Mouse (Mus musculus): ENCODE measurements around the gene Gm12185. TPM values are rescaled to one million over a fixed set of nuclear protein-coding genes. Genes with fewer than 3 reads are reported as not detected.
"Not testable (repeated sequence)": the region's sequence is repeated elsewhere in the genome, so short reads cannot be mapped to it uniquely, and the experiment has no call there.

The Gm12185 gene
- polyA plus RNA-seq, 1 experiment from 2014 or later = not detected

- not testable (repeated sequence) for H3K36me3 ChIP-seq (ENCODE audit: control insufficient read depth, insufficient read depth, low read length); H3K4me1 ChIP-seq (ENCODE audit: control insufficient read depth, insufficient read depth, low read length); H3K4me3 ChIP-seq (replicated peaks; ENCODE audit: low read length); H3K9me3 ChIP-seq (replicated peaks; ENCODE audit: control insufficient read depth, low read length); H3K27ac ChIP-seq (ENCODE audit: low read length); ATAC-seq (ENCODE audit: insufficient read depth, low FRiP score); H3K27me3 ChIP-seq (ENCODE audit: control insufficient read depth, insufficient read depth, low read length); H3K9ac ChIP-seq (ENCODE audit: low read length); H3K4me2 ChIP-seq (ENCODE audit: low read depth, low read length)
- WGBS = 73% methylated on average over 6 of the region's 6 CpGs
Measured at GRCm38 (mm10) chr11:48900654-48901566, 91.1 kb downstream of the Gm12185 start.

DNA sequence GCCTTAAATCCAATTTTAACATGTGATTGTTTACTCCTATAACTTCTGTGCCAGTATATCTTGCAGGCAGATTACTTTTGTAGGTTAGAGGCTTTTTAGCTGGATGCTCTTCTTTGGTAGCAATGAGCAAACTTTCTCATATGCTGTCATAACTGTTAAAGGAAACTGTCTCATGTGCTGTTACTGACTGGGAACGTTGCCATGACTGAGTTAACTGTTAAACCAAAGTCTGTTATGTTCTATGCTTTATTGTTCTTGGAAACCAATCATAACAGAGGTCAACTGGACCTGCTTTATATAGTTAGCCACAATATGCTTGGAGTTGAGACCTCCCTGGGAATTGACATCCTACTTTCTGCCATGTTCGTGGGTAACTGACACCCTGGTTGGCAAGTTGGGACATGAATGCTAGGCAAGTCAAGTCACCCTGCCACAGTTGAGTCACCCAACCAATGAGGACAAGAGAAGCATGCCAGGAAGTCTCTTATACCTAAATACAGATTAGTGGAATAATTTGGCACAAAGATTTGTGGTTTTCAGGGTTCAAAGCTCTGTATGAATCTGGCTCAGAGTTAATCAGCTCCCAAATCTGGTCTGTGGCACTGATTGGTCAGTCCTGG is 93.1 kb downstream of the Gm12185 start:
- ATAC-seq (ENCODE audit: insufficient read depth, low FRiP score) = no peak
- Histone ChIP-seq H3K36me3 (ENCODE audit: control insufficient read depth, insufficient read depth, low read length) (no peaks in the 10 kb centered on the region), H3K4me1 (ENCODE audit: control insufficient read depth, insufficient read depth, low read length) (no peaks in the 10 kb centered on the region), H3K27me3 (ENCODE audit: control insufficient read depth, insufficient read depth, low read length) (no peaks in the 10 kb centered on the region), H3K4me2 (ENCODE audit: low read depth, low read length) (no peak overlapping the region), H3K27ac (ENCODE audit: low read length) (no peak overlapping the region), H3K9ac (ENCODE audit: low read length) (no peak overlapping the region), H3K4me3 (replicated peaks; ENCODE audit: low read length) (no peak overlapping the region), H3K9me3 (replicated peaks; ENCODE audit: control insufficient read depth, low read length) (no peaks in the 10 kb centered on the region)
- WGBS = 66% methylated on average over 2 of the region's 2 CpGs

DNA sequence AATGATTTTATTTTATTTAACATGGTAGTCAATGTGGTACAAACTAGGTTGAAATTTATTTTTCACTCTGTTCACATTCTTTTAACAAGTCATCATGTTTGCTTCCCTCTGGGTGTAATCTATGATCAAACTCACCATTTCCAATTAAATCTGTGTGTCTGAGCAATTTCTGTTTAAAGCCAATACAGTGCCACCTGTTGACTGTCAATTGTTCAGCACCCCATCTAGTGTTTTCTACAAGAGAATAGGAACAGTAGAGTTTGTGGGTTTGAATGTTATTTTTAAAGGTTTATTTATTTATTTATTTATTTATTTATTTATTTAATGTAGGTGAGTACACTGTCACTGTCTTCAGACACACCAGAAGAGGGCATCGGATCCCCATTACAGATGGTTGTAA is 115.3 kb downstream of the Gm12185 start:
- Histone ChIP-seq H3K27ac (ENCODE audit: low read length) (no peak overlapping the region), H3K36me3 (ENCODE audit: control insufficient read depth, insufficient read depth, low read length) (no peaks in the 10 kb centered on the region), H3K9ac (ENCODE audit: low read length) (no peak overlapping the region), H3K4me2 (ENCODE audit: low read depth, low read length) (no peak overlapping the region), H3K4me3 (replicated peaks; ENCODE audit: low read length) (no peak overlapping the region), H3K4me1 (ENCODE audit: control insufficient read depth, insufficient read depth, low read length) (0 out of 2 replicates have a peak, but pooled peaks cover 9% of the 10 kb centered on the region), H3K27me3 (ENCODE audit: control insufficient read depth, insufficient read depth, low read length) (no peaks in the 10 kb centered on the region), H3K9me3 (replicated peaks; ENCODE audit: control insufficient read depth, low read length) (no peaks in the 10 kb centered on the region)
- ATAC-seq (ENCODE audit: insufficient read depth, low FRiP score) = no peak
- 100% methylated on average over 1 of the region's 1 CpGs for WGBS

DNA sequence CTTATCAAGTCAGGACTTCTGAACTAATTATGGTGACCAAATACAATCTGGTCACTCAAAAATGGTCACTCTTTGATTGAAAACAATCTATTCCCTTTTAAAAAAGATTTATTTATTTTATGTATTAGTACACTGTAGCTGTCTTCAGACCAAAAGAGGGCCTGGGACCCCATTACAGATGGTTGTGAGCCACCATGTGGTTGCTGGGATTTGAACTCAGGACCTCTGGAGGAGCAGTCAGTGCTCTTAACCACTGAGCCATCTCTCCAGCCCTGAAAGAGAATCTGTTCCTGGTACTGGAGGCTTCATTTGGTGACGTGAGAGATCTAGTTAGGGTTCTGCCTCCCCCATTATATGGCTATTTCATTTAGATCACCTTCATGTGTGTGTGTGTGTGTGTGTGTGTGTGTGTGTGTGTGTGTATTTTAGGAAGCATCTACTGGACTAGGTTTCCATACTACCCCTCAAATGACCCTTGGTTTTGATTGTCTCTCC is 116.6 kb downstream of the Gm12185 start:
- H3K4me1 ChIP-seq (ENCODE audit: control insufficient read depth, insufficient read depth, low read length) = peaks cover 12% of the 10 kb centered on the region; the same call in 1 of the 2 replicates
- H3K9ac ChIP-seq (ENCODE audit: low read length); H3K36me3 ChIP-seq (ENCODE audit: control insufficient read depth, insufficient read depth, low read length); H3K4me3 ChIP-seq (replicated peaks; ENCODE audit: low read length); H3K4me2 ChIP-seq (ENCODE audit: low read depth, low read length); ATAC-seq (ENCODE audit: insufficient read depth, low FRiP score); H3K27ac ChIP-seq (ENCODE audit: low read length); H3K27me3 ChIP-seq (ENCODE audit: control insufficient read depth, insufficient read depth, low read length); H3K9me3 ChIP-seq (replicated peaks; ENCODE audit: control insufficient read depth, low read length): not testable (repeated sequence)
- WGBS = 79% methylated on average over 1 of the region's 1 CpGs

DNA sequence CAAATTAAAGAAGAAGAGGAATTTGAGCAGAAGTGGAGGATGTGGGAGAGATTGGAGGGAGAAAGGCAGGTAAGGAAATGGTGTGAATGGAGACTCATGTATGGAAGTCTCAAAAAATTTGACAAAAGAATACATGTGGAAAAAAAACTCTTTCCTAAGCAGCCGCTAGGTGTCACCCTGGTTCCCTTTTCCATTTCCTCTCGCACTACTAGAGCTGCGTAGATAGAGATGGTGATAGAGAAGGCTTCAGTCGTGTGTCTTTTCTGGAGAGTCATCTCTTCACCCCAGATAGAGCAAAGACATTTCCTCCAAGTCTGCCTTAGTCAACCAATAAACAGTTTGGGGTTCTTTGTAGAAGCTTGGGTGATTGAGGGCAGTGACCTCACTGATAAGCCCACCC is 117.6 kb downstream of the Gm12185 start:
- no peak overlapping the region for H3K9ac ChIP-seq (ENCODE audit: low read length)
- WGBS = 0% methylated on average over 4 of the region's 4 CpGs
- no peak overlapping the region for H3K27ac ChIP-seq (ENCODE audit: low read length)
- no peak overlapping the region for H3K4me3 ChIP-seq (replicated peaks; ENCODE audit: low read length)
- no peak overlapping the region for H3K4me2 ChIP-seq (ENCODE audit: low read depth, low read length)
- no peak for ATAC-seq (ENCODE audit: insufficient read depth, low FRiP score)
- H3K4me1 ChIP-seq (ENCODE audit: control insufficient read depth, insufficient read depth, low read length) = peaks cover 20% of the 10 kb centered on the region
- no peaks in the 10 kb centered on the region for H3K27me3 ChIP-seq (ENCODE audit: control insufficient read depth, insufficient read depth, low read length)
- H3K9me3 ChIP-seq (replicated peaks; ENCODE audit: control insufficient read depth, low read length) = no peaks in the 10 kb centered on the region
- H3K36me3 ChIP-seq (ENCODE audit: control insufficient read depth, insufficient read depth, low read length) = no peaks in the 10 kb centered on the region

DNA sequence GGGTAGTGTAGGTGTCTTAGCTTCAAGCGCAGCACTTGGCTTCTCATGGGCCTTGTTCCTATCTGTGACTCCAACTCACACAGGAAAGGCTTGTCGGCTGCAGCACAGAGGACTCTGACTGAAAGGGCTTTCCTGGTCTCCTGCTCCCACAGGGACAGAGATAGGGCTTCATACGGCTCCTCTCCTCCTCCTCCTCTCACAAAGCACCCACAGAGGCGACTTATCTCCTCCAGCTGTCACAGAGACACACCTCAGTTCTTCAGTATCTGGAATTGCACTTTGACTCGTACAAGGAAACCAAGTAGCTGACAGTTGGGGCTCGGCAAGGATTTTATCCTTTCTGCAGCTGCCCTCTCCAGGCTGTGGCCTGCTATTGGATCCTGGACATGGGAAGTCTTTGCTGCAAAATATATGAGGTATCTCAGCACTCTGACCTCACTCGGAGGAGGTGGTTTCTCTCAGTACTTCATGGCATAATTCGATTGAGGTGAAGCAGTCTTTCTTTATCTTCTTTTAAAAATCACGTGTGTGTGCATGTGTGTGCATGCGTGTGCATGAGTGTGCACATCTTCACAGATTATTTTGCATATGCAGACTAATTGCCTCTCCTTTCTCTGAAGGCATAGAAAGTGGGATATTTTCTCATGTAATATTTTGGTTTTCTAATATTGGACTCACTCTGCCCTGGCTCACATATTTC is 118.3 kb downstream of the Gm12185 start:
- peak; percentile 5; the same call in 1 of the 2 replicates for ATAC-seq (ENCODE audit: insufficient read depth, low FRiP score)

GRCm38 (mm10) chr11:48872695-48873300 is 119.2 kb downstream of the Gm12185 start:
- peak; percentile 31 for ATAC-seq (ENCODE audit: insufficient read depth, low FRiP score)
- Histone ChIP-seq H3K27ac (ENCODE audit: low read length) (peak overlapping the region; percentile 90), H3K9ac (ENCODE audit: low read length) (peak overlapping the region; percentile 83), H3K27me3 (ENCODE audit: control insufficient read depth, insufficient read depth, low read length) (no peaks in the 10 kb centered on the region), H3K4me3 (replicated peaks; ENCODE audit: low read length) (no peak overlapping the region), H3K4me1 (ENCODE audit: control insufficient read depth, insufficient read depth, low read length) (peaks cover 25% of the 10 kb centered on the region), H3K4me2 (ENCODE audit: low read depth, low read length) (peak overlapping the region; percentile 67; the same call in 1 of the 2 replicates), H3K9me3 (replicated peaks; ENCODE audit: control insufficient read depth, low read length) (no peaks in the 10 kb centered on the region), H3K36me3 (ENCODE audit: control insufficient read depth, insufficient read depth, low read length) (no peaks in the 10 kb centered on the region)
- 61% methylated on average over 7 of the region's 7 CpGs for WGBS

More for the DNA sequence above, 118.3 kb downstream of the Gm12185 start:
- H3K4me3 ChIP-seq (replicated peaks; ENCODE audit: low read length) = no peak overlapping the region
- H3K36me3 ChIP-seq (ENCODE audit: control insufficient read depth, insufficient read depth, low read length) = no peaks in the 10 kb centered on the region
- WGBS = 51% methylated on average over 10 of the region's 10 CpGs
- H3K9ac ChIP-seq (ENCODE audit: low read length) = no peak overlapping the region
- H3K27ac ChIP-seq (ENCODE audit: low read length) = peak overlapping the region; percentile 82
- H3K9me3 ChIP-seq (replicated peaks; ENCODE audit: control insufficient read depth, low read length) = no peaks in the 10 kb centered on the region
- H3K4me1 ChIP-seq (ENCODE audit: control insufficient read depth, insufficient read depth, low read length) = peaks cover 25% of the 10 kb centered on the region
- H3K27me3 ChIP-seq (ENCODE audit: control insufficient read depth, insufficient read depth, low read length) = no peaks in the 10 kb centered on the region
- peak overlapping the region; percentile 67; the same call in 1 of the 2 replicates for H3K4me2 ChIP-seq (ENCODE audit: low read depth, low read length)

- H3K36me3 ChIP-seq (ENCODE audit: control insufficient read depth, insufficient read depth, low read length) = no peaks in the 10 kb centered on the region
- peak overlapping the region; percentile 62 for H3K4me3 ChIP-seq (replicated peaks; ENCODE audit: low read length)
- H3K4me1 ChIP-seq (ENCODE audit: control insufficient read depth, insufficient read depth, low read length) = peaks cover 25% of the 10 kb centered on the region
- peak overlapping the region; percentile 67 for H3K4me2 ChIP-seq (ENCODE audit: low read depth, low read length)
- peak overlapping the region; percentile 83 for H3K9ac ChIP-seq (ENCODE audit: low read length)
- H3K9me3 ChIP-seq (replicated peaks; ENCODE audit: control insufficient read depth, low read length) = no peaks in the 10 kb centered on the region
- 14% methylated on average over 17 of the region's 17 CpGs for WGBS
- no peaks in the 10 kb centered on the region for H3K27me3 ChIP-seq (ENCODE audit: control insufficient read depth, insufficient read depth, low read length)
- ATAC-seq (ENCODE audit: insufficient read depth, low FRiP score) = no peak; the same call in 1 of the 2 replicates
- peak overlapping the region; percentile 90 for H3K27ac ChIP-seq (ENCODE audit: low read length)
Measured at GRCm38 (mm10) chr11:48871817-48872541, 120.0 kb downstream of the Gm12185 start.
